Mouse (Mus musculus): ENCODE measurements around the gene Ms4a13.

- TF ChIP-seq CTCF (IDR thresholded peaks at IDR 0.05; ENCODE audit: borderline replicate concordance, control insufficient read depth, extremely low read depth, insufficient read depth, low read length, poor library complexity) = no peak
- TF ChIP-seq POLR2A (IDR thresholded peaks at IDR 0.05; ENCODE audit: control insufficient read depth, extremely low read depth, insufficient read depth, low read length, poor library complexity) = no peak
Observed at GRCm38 (mm10) chr19:11184121-11184520, 12.4 kb downstream of the Ms4a13 start.
